Mouse (Mus musculus) neural tube, embryonic 11.5 days (tissue): ENCODE results near the gene Fbxo40. TPM values are rescaled to one million over a fixed set of nuclear protein-coding genes. Genes with fewer than 3 reads are reported as not detected.

Experiments used
- ATAC-seq: fragments of 200-750 bp; cut with Nextera tagmentation; 2 replicates; pipeline ENCODE4 v1.8.0; 2017; ENCODE audit warnings: moderate number of reproducible peaks, mild to moderate bottlenecking, moderate TSS enrichment, moderate library complexity; ENCODE audit not compliant: insufficient read depth, low FRiP score, low TSS enrichment
- DNase-seq: peaks from one replicate; pipeline ENCODE4 v3.0.0-alpha.2; 2015; ENCODE audit warnings: low spot score
- H3K27ac ChIP-seq: fragments of 300-500 bp; sonication (generic); 2 replicates; pipeline ENCODE4 v1.5.1; 2014; ENCODE audit warnings: low read depth, mild to moderate bottlenecking, low read length
- H3K27me3 ChIP-seq: fragments of 300-500 bp; sonication (generic); 2 replicates; pipeline ENCODE4 v1.6.1; 2014; ENCODE audit warnings: mild to moderate bottlenecking, low read length, mixed read lengths; ENCODE audit not compliant: control insufficient read depth, insufficient read depth
- H3K36me3 ChIP-seq: fragments of 300-500 bp; sonication (generic); 2 replicates; pipeline ENCODE4 v1.6.1; 2014; ENCODE audit warnings: mild to moderate bottlenecking, low read length, moderate library complexity, mixed read lengths; ENCODE audit not compliant: control insufficient read depth, insufficient read depth
- H3K4me1 ChIP-seq: fragments of 300-500 bp; sonication (generic); 2 replicates; pipeline ENCODE4 v1.6.1; 2014; ENCODE audit warnings: low read length, mixed read lengths; ENCODE audit not compliant: control insufficient read depth, insufficient read depth
- H3K4me2 ChIP-seq: fragments of 300-500 bp; sonication (generic); 2 replicates; pipeline ENCODE4 v1.6.1; 2014; ENCODE audit warnings: low read depth, mild to moderate bottlenecking, moderate library complexity
- H3K4me3 ChIP-seq: fragments of 300-500 bp; sonication (generic); 2 replicates; pipeline ENCODE4 v1.5.1; 2014; ENCODE audit warnings: low read depth, low read length
- H3K9ac ChIP-seq: fragments of 300-500 bp; sonication (generic); 2 replicates; pipeline ENCODE4 v1.6.1; 2014; ENCODE audit warnings: mild to moderate bottlenecking, low read length
- H3K9me3 ChIP-seq: fragments of 300-500 bp; sonication (generic); 2 replicates; pipeline ENCODE4 v1.6.1; 2016; ENCODE audit warnings: low read length; ENCODE audit not compliant: control insufficient read depth
- WGBS: fragments of 180-500 bp; shearing (Covaris S2); extraction: QIAGEN DNeasy Blood & Tissue Kit; methylation state at CpG from one replicate; pipeline ENCODE4 v1.1.7; 2014; 5-methylcytosine and 5-hydroxymethylcytosine counted together
- polyA plus RNA-seq: library from polyadenylated mRNA; unstranded; fragments of >200 nt; fragmentation: Nextera tagmentation; extraction: Ambion mirVana; gene quantifications from 2 replicates; pipeline ENCODE4 v1.2.1, GENCODE M21; 2014

Fbxo40 gene
- polyA plus RNA-seq, 1 experiment from 2014 or later: 0.29 TPM

DNA sequence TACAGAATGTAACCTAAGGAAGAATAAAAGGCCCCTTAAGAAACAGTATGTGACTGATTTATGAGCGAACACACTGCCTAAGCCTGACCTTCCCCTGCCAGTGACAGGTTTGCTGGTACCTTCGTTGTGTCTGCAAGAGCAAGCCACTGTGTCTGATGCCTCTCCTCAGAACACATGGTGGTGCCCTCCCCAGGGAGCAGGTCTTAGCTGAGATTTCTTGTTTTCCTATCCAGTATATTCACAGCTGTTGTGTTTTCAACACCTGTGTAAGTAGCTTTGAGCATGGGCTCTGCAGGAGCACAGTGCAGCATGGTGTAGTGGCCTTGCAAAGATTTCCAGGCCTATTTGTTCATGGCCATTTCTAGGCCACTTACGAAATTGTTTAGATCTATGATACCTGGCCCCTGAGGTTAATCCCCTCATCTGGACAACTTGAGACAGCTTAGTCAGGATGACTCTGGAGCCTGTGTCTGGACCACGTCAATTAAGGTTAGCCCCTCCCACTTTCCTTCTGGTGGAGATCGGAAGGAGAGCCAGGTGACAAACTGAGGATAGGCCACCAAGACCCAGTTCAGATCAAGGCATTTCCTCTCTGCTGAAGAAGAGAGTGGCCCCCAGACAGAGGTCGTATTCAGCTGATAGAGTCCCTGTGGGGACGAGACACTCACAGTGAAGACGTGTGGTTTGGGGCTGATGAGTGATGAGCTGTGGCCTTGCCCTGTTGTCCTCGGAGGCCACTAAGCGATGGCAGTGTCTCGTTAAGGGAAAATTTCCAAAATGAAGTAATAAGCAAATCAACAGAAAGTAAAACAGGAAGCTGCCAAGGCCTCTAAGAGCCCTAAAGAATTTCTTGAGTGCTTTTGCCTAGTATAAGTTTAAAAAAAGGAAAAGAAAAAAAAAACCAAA, 59.8 kb downstream of the Fbxo40 start:
- WGBS: 76% methylated on average over 11 of the region's 11 CpGs
- ATAC-seq: no peak
- Histone ChIP-seq H3K4me3 (no peak overlapping the region), H3K4me1 (no peaks in the 10 kb centered on the region), H3K36me3 (peaks cover 4% of the 10 kb centered on the region), H3K27me3 (no peaks in the 10 kb centered on the region), H3K4me2 (no peak overlapping the region), H3K9me3 (no peaks in the 10 kb centered on the region), H3K27ac (no peak overlapping the region), H3K9ac (no peak overlapping the region)
- DNase-seq: no peak

DNA sequence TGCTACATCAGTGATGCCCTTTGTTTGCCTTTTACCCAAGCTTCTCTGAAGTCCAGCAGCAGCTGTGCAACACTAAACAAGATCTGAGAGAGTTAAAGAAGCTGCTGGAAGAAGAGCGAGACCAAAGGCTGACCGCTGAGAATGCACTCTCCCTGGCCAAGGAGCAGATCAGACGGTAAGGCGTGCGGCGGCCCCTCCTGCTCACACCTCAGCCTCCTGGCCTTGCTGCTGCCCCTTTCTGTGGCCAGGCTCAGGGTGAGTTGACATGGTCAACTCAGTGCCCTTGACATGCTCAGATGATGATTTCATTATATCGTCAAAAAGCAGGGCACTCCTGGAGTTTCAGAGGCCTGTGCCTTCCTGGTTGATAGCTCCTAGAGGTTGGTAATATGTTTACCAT, 61.1 kb downstream of the Fbxo40 start:
- Histone ChIP-seq H3K4me3 (no peak overlapping the region), H3K36me3 (peaks cover 4% of the 10 kb centered on the region), H3K9me3 (no peaks in the 10 kb centered on the region), H3K9ac (no peak overlapping the region), H3K27ac (no peak overlapping the region), H3K4me1 (no peaks in the 10 kb centered on the region), H3K27me3 (no peaks in the 10 kb centered on the region), H3K4me2 (no peak overlapping the region)
- DNase-seq (no peak), ATAC-seq (no peak)
- 96% methylated on average over 7 of the region's 7 CpGs for WGBS

DNA sequence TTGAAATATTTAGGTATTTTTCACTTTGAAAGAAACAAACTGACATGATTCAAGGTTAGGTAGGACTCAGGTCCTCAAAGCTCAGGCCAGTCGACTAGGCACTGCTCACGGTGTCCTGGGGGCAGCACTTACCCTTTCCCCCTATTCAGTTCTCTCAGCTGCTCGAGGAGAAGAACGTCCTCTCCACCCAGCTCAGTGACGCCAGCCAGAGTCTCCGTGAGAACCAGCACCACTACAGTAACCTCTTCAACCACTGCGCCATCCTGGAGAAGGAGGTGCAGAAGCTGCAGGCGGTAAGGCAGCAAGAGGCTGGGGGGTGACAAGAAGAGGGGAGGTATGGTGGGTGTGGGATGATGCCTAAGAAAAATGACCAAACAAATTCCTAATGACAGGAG, 62.2 kb downstream of the Fbxo40 start:
- H3K36me3 ChIP-seq: peaks cover 4% of the 10 kb centered on the region
- no peak overlapping the region for H3K4me2 ChIP-seq
- WGBS: 94% methylated on average over 8 of the region's 8 CpGs

DNA sequence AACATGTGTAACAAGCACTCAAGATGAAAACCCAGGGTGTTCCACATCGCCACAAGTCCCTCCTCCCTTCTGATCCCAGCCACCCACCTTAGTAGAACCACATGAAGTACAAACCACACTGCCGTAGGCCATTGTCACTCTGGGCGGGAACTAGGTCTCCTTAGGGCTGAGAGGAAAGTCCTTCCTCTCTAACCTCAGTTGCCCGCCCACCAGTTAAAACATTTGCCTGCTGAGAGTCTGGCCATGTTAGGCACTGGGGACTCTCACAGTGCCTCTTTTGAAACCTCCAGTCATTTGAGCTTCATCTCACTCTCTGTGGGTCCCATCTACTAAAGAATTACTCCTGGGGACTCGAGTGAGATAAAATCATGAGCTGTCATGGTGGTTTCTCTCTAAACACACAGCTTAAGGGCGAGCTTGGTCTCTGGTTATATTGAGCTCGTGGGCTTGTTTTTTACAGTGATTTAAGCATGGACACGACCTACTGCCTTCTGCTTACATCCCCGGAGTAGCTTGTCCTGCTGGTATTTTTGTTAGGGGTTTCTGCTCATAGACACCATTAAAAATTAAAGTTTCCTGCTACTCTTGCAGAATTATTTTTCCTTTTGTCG, 62.7 kb downstream of the Fbxo40 start:
- no peak overlapping the region for H3K9ac ChIP-seq
- ATAC-seq: no peak
- H3K4me2 ChIP-seq: no peak overlapping the region
- no peaks in the 10 kb centered on the region for H3K27me3 ChIP-seq
- H3K27ac ChIP-seq: no peak overlapping the region
- H3K4me3 ChIP-seq: no peak overlapping the region
- no peaks in the 10 kb centered on the region for H3K4me1 ChIP-seq
- H3K36me3 ChIP-seq: peaks cover 4% of the 10 kb centered on the region
- WGBS: 87% methylated on average over 10 of the region's 10 CpGs
- DNase-seq: no peak
- H3K9me3 ChIP-seq: no peaks in the 10 kb centered on the region

More for the DNA sequence above, 62.2 kb downstream of the Fbxo40 start:
- Histone ChIP-seq H3K9me3 (no peaks in the 10 kb centered on the region), H3K27me3 (no peaks in the 10 kb centered on the region), H3K4me3 (no peak overlapping the region), H3K9ac (no peak overlapping the region), H3K27ac (no peak overlapping the region), H3K4me1 (no peaks in the 10 kb centered on the region)
- no peak for ATAC-seq
- DNase-seq: no peak

DNA sequence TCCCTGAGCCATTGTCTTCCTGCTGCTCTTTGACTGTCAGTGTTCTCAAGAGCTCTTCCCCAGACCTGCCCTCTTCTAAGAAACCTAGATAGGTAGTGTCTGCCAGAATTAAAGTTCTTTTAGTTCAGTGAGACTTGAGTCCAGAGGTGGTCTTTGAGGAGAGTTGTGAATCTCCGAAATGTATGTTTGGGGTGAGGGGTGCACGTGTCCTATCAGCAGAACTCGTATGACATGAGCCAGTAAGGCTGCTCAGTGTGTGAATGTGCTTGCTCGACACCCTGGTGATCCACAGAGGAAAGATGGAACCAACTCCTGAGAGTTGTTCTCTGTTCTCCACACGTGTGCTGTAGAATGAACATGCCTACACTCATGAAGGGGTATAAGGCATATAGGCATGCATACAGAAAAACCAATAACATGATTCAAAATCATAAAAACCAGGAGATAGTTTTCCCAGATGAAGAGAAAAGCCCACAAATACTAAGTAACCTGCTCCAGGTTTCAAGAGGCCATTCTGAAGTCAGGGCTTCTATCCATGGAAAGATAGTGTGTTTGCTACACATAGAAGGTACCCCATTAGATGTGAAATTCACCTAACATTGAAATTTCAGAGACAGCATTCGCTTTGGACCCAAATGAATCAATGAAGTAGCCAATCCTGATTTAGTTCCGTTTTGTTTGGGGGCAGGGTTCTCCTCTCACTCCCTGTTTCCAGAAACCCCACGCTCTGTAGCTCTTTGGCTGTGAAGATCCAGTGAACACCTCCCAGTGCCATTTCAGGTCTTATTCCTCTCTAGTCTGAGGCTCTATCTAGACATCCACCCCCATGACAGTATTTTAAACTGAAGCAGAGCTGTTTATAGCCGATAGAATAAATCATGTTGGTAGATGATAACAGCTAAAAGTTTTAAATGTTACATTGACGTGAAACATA, 63.5 kb downstream of the Fbxo40 start:
- Histone ChIP-seq H3K27ac (no peak overlapping the region), H3K9ac (no peak overlapping the region), H3K9me3 (no peaks in the 10 kb centered on the region), H3K4me1 (no peaks in the 10 kb centered on the region), H3K4me2 (no peak overlapping the region), H3K4me3 (no peak overlapping the region), H3K27me3 (no peaks in the 10 kb centered on the region), H3K36me3 (peaks cover 2% of the 10 kb centered on the region; the same call in 1 of the 2 replicates)
- DNase-seq (no peak), ATAC-seq (no peak)
- 91% methylated on average over 10 of the region's 10 CpGs for WGBS

DNA sequence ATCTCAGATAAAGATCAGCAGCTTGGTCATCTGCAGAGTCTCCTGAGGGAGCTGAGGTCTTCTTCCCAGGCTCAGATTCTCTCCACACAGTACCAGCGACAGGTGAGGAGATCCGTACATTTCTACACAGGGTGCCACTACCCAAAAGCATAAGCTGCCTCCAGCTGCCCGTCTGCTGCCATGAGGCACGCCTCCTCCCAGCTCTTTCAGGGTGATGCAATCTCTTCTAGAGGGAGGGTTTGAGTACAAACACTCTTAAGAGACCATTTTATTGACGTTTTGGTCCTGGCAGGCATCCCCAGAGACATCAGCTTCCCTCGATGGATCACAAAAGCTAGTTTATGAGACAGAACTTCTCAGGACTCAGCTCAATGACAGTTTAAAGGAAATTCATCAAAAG, 64.5 kb downstream of the Fbxo40 start:
- Histone ChIP-seq H3K4me2 (no peak overlapping the region), H3K4me1 (no peaks in the 10 kb centered on the region), H3K9ac (no peak overlapping the region), H3K9me3 (no peaks in the 10 kb centered on the region), H3K4me3 (no peak overlapping the region), H3K36me3 (peaks cover 2% of the 10 kb centered on the region; the same call in 1 of the 2 replicates), H3K27ac (no peak overlapping the region), H3K27me3 (no peaks in the 10 kb centered on the region)
- DNase-seq: no peak
- no peak for ATAC-seq
- 83% methylated on average over 6 of the region's 6 CpGs for WGBS

DNA sequence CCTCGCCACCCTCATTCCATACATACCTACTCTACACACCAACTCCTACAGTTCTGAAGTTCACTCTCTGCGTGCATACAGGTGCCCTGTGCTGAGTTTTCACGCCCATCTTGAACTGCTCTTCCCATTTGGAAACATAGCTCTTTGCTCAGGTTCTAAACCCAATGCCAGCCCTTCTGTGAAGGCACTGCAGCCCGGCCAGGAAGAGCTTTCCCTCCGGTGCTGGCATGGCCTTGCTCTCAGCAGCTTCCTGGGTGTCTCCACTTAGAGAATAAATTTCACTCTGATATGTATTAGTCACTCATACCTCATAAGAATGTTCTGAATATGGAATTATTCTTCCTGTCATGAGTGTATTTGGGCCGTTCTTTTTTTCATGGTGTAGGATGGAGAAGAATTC, 64.9 kb downstream of the Fbxo40 start:
- H3K4me1 ChIP-seq: no peaks in the 10 kb centered on the region
- no peak overlapping the region for H3K4me2 ChIP-seq
- no peak overlapping the region for H3K9ac ChIP-seq
- ATAC-seq (no peak), DNase-seq (no peak)
- no peaks in the 10 kb centered on the region for H3K27me3 ChIP-seq
- H3K4me3 ChIP-seq: no peak overlapping the region
- 91% methylated on average over 6 of the region's 6 CpGs for WGBS
- peaks cover 2% of the 10 kb centered on the region; the same call in 1 of the 2 replicates for H3K36me3 ChIP-seq
- no peaks in the 10 kb centered on the region for H3K9me3 ChIP-seq
- no peak overlapping the region for H3K27ac ChIP-seq

DNA sequence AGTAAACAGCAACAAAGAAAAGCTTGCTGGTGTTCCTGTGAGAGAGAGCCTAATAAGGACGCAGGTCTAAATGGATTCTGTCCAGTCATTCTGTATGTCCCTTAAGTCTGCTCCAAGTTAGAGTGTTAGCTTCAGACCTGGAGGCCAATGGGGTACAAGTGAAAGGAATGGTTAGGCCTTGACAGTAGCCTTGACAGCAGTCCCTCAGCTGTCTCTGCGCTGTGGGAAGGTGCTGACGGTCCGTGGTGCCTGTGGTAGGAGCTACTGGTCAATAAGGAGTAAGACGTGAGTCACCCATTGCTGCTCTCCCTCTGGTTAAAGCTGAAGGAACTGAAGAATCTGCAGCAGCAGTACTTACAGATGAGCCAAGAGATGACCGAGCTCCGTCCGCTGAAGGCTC, 66.0 kb downstream of the Fbxo40 start:
- WGBS: 93% methylated on average over 8 of the region's 8 CpGs
- Histone ChIP-seq H3K4me2 (no peak overlapping the region), H3K9me3 (no peaks in the 10 kb centered on the region), H3K9ac (no peak overlapping the region), H3K27ac (no peak overlapping the region), H3K36me3 (0 out of 2 replicates have a peak, but pooled peaks cover 2% of the 10 kb centered on the region), H3K27me3 (no peaks in the 10 kb centered on the region), H3K4me3 (no peak overlapping the region), H3K4me1 (no peaks in the 10 kb centered on the region)
- ATAC-seq (no peak), DNase-seq (no peak)
